Mouse (Mus musculus) cerebellum, adult 2 months (tissue): ENCODE results near the gene Krt13.

ENCODE experiments used
- CTCF ChIP-seq: fragments of 200-500 bp; IDR thresholded peaks from 2 replicates; pipeline ENCODE4 v1.5.1; 2011; ENCODE audit warnings: low read depth, mild to moderate bottlenecking, control low read depth, low read length, moderate library complexity, borderline replicate concordance; ENCODE audit not compliant: insufficient read depth
- POLR2A ChIP-seq: fragments of 200-500 bp; IDR thresholded peaks from 2 replicates; pipeline ENCODE4 v1.6.1; 2011; ENCODE audit warnings: low read length, control low read depth, borderline replicate concordance; ENCODE audit not compliant: insufficient read depth

DNA sequence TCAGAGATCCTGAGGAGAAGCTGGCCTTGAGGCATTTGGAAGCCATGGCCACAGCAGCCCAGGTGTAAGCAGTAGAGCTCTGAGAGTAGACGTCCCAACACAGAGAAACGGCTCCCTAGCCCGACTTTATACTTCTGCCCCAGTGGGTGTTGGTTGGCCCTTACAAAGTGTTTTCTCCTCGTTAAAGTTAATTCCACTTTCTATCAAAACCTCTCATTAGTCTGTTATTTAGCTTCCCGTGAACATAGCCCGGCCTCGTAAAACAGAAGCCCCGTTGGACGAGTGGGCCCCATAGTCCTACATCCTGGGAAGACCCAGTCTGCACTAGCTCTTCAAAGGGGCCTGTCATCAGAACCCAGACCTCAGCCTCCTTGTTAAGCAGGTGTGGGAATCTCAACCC is 25.2 kb downstream of the Krt13 start, which contains the start of gene Krt35:
- no peak for TF ChIP-seq POLR2A
- TF ChIP-seq CTCF, result no peak
